Mouse (Mus musculus) left cerebral cortex, adult 2 months (tissue): ENCODE measurements at regions not wholly inside any gene's neighbourhood (a gene's known extent, or its start where the extent isn't known, plus 50 kb on each side); places are given as distances from the start of the nearest gene placed in this dataset.
A peak's percentile ranks its signal among the peaks of the same experiment; 100 is the strongest.

Experiments used
- DNase-seq, 2 experiments: peaks; one replicate each; pipeline ENCODE4 v3.0.0; 2021 to 2022; ENCODE audit warnings: low spot score in 2 of 2, mixed read lengths in 1 of 2; ENCODE audit errors: extremely low spot score in 1 of 2
- H3K27ac ChIP-seq: fragments of 200-600 bp; 2 replicates; pipeline ENCODE4 v1.8.1; 2022
- H3K4me3 ChIP-seq: fragments of 200-600 bp; 2 replicates; pipeline ENCODE4 v1.8.1; 2022
- CTCF ChIP-seq: fragments of 200-600 bp; IDR thresholded peaks from 2 replicates; pipeline ENCODE4 v1.8.1; 2022; ENCODE audit warnings: antibody characterized with exemption, mild to moderate bottlenecking, moderate library complexity
- intact Hi-C: fragments of 180-260 bp; cut with DNase I; formaldehyde crosslinking; loops from one replicate; pipeline ENCODE4 v1.15.1; 2025

- intact Hi-C loops = no loop called here
- no peak for DNase-seq
- no peak overlapping the region for H3K4me3 ChIP-seq
- H3K27ac ChIP-seq = no peak overlapping the region
- TF ChIP-seq CTCF = peak; percentile 63
Measured at GRCm38 (mm10) chrX:85481326-85481725, 92.5 kb upstream of the Tab3 start.

- peak; percentile 6 to 11 for DNase-seq
- Histone ChIP-seq H3K4me3 (no peak overlapping the region), H3K27ac (no peak overlapping the region)
- intact Hi-C loops = loop anchor here (1.0 kb wide), 1 partner anchor 149 kb away; no protein-coding TSS in a partner anchor
- peak; percentile 49 for TF ChIP-seq CTCF
Measured at GRCm38 (mm10) chrX:85496943-85497342, 76.9 kb upstream of the Tab3 start.
